21 mouse cellular contexts compared by ENCODE assay signal in the genomic region with DNA sequence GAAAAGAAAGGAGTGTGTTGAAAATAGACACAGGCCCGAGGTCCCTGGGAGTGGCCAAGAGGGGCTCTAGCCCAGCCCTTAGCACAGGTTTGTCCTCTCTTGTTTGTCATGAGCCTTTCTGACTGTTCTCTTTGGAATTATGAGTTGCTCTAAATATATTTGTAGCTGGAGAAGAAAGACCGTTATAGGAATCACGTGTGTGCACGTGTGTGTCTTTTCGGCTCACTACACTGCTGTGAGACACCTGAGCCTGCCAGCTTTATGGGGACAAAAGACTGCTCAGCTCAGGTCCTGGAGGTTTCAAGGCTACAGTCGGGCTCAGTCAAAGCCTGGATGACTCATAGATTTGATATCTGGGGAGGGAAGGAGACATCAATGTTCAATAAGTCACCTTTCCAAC.
DNase-seq lines count a peak whose midpoint lies in the region; ATAC-seq and TF ChIP-seq lines count a peak whose summit lies in the region.
"Had no signal": no experiment of that assay in that cellular context is flagged by ENCODE, and none has a peak within 500 bp of the region (broad histone marks: within the 10 kb centered on the region; RNA-seq: fewer than 3 reads in every experiment).

No protein-coding gene starts in this region.

- no peak for ATAC-seq in monocyte, adult 5-6 weeks (replicated peaks; ENCODE audit: insufficient number of reproducible peaks, low FRiP score, low TSS enrichment, poor library complexity, severe bottlenecking)
- ATAC-seq in midbrain, embryonic 13.5 days, result no peak
- ATAC-seq: activated CD4-positive, CD25-positive, alpha-beta regulatory T cell, adult 4 months; forebrain, embryonic 13.5 days; forebrain, embryonic 15.5 days; Patski had no signal

- no peak for DNase-seq in layer of hippocampus, adult 2 months (ENCODE audit: low spot score in 2 of 2)
- DNase-seq in layer of hippocampus, postnatal 25 days (ENCODE audit: extremely low spot score in 1 of 2, low spot score in 1 of 2), result no peak
- no peak for DNase-seq in CH12.LX (ENCODE audit: extremely low read depth)
- peak; percentile 52 for DNase-seq in brain, adult 2 months (ENCODE audit: low read depth, low spot score)
- DNase-seq: adrenal gland, postnatal 10 days; adrenal gland, postnatal 25 days; cerebellum, adult 11 months; cerebellum, adult 18-20 months; cerebellum, adult 8-10 months; cerebellum, adult 9-11 months; forebrain, postnatal 0 days had no signal

- TF ChIP-seq POLR2A in CH12.LX (IDR thresholded peaks at IDR 0.05; ENCODE audit: low read depth, low read length), result no peak
- TF ChIP-seq POLR2A in olfactory bulb, adult 2 months (IDR thresholded peaks at IDR 0.05; ENCODE audit: insufficient read depth, low read depth, low read length), result no peak

- WGBS in olfactory bulb, adult 2 months, result 59% methylated on average over 6 of the region's 6 CpGs
- 87% methylated on average over 6 of the region's 6 CpGs for WGBS in midbrain, embryonic 13.5 days

- dilution Hi-C loops in CH12.LX (cut with MboI; ENCODE audit: extremely low pct_ligation_motif_present, extremely low pct_unique_long_range_greater_than_20kb, low sequenced_read_pairs), result no loop called here

- no peaks in the 10 kb centered on the region for H3K36me3 ChIP-seq in CH12.LX (replicated peaks in 1 of 2; ENCODE audit: control insufficient read depth in 1 of 2, insufficient read depth in 1 of 2, low read length in 1 of 2)
- no peaks in the 10 kb centered on the region for H3K36me3 ChIP-seq in midbrain, embryonic 13.5 days
- H3K36me3 ChIP-seq: embryonic facial prominence, embryonic 10.5 days; embryonic facial prominence, embryonic 12.5 days; forebrain, embryonic 15.5 days; G1E had no signal

- peak overlapping the region; percentile 92 for H3K27ac ChIP-seq in layer of hippocampus, adult 2 months
- no peak overlapping the region for H3K27ac ChIP-seq in CH12.LX (ENCODE audit: insufficient read depth, low read depth)
- H3K27ac ChIP-seq in olfactory bulb, adult 2 months (ENCODE audit: insufficient read depth, low read depth, low read length), result peak overlapping the region; percentile 3; the same call in 1 of the 2 replicates
- no peak overlapping the region for H3K27ac ChIP-seq in midbrain, embryonic 13.5 days
- H3K27ac ChIP-seq: embryonic facial prominence, embryonic 10.5 days; embryonic facial prominence, embryonic 12.5 days; forebrain, embryonic 13.5 days; forebrain, embryonic 15.5 days had no signal

- TF ChIP-seq CTCF in layer of hippocampus, adult 2 months (conservative IDR thresholded peaks at IDR 0.05), result no peak
- TF ChIP-seq CTCF in CH12.LX (conservative IDR thresholded peaks at IDR 0.05 in 1 of 2, IDR thresholded peaks at IDR 0.05 in 1 of 2; ENCODE audit: low read depth in 2 of 2, low read length in 2 of 2), result no peak
- no peak for TF ChIP-seq CTCF in olfactory bulb, adult 2 months (IDR thresholded peaks at IDR 0.05; ENCODE audit: insufficient read depth, low read depth, low read length)

- H3K79me2 ChIP-seq in CH12.LX (replicated peaks; ENCODE audit: control insufficient read depth, extremely low read depth, insufficient read depth, poor library complexity, severe bottlenecking), result no peaks in the 10 kb centered on the region

- in situ Hi-C loops in CH12.LX (cut with MboI; ENCODE audit: low pct_ligation_motif_present, low pct_unique_long_range_greater_than_20kb, low sequenced_read_pairs), result no loop called here

- peaks cover 90% of the 10 kb centered on the region for H3K27me3 ChIP-seq in CH12.LX (replicated peaks)
- H3K27me3 ChIP-seq in midbrain, embryonic 13.5 days, result no peaks in the 10 kb centered on the region
- H3K27me3 ChIP-seq: embryonic facial prominence, embryonic 12.5 days; forebrain, embryonic 13.5 days; forebrain, embryonic 15.5 days; Patski had no signal

- TF ChIP-seq RAD21 in CH12.LX (IDR thresholded peaks at IDR 0.05; ENCODE audit: low read depth, low read length), result no peak

- no peak for TF ChIP-seq EP300 in CH12.LX (IDR thresholded peaks at IDR 0.05; ENCODE audit: low read length)

- H3K4me2 ChIP-seq in CH12.LX (ENCODE audit: insufficient read depth, low read depth, poor library complexity, severe bottlenecking), result no peak overlapping the region
- no peak overlapping the region for H3K4me2 ChIP-seq in midbrain, embryonic 13.5 days (replicated peaks)
- H3K4me2 ChIP-seq: embryonic facial prominence, embryonic 12.5 days; forebrain, embryonic 13.5 days; forebrain, embryonic 15.5 days had no signal

- H3K9ac ChIP-seq in CH12.LX (ENCODE audit: insufficient read depth, low read depth), result no peak overlapping the region
- no peak overlapping the region for H3K9ac ChIP-seq in midbrain, embryonic 13.5 days (replicated peaks)
- H3K9ac ChIP-seq: embryonic facial prominence, embryonic 12.5 days; forebrain, embryonic 13.5 days; forebrain, embryonic 15.5 days; forebrain, postnatal 0 days had no signal

- no peaks in the 10 kb centered on the region for H3K9me3 ChIP-seq in CH12.LX (replicated peaks; ENCODE audit: low read length)
- no peaks in the 10 kb centered on the region for H3K9me3 ChIP-seq in midbrain, embryonic 13.5 days
- H3K9me3 ChIP-seq: embryonic facial prominence, embryonic 10.5 days; embryonic facial prominence, embryonic 12.5 days; forebrain, embryonic 13.5 days; forebrain, embryonic 15.5 days; G1E had no signal

- no peaks in the 10 kb centered on the region for H3K4me1 ChIP-seq in CH12.LX (ENCODE audit: control insufficient read depth in 1 of 2, insufficient read depth in 2 of 2)
- H3K4me1 ChIP-seq in olfactory bulb, adult 2 months (ENCODE audit: control insufficient read depth, insufficient read depth, low read length), result peaks cover 53% of the 10 kb centered on the region
- H3K4me1 ChIP-seq in midbrain, embryonic 13.5 days (replicated peaks), result no peaks in the 10 kb centered on the region
- H3K4me1 ChIP-seq: embryonic facial prominence, embryonic 10.5 days; embryonic facial prominence, embryonic 12.5 days; forebrain, embryonic 13.5 days; forebrain, embryonic 15.5 days had no signal

- no peak overlapping the region for H3K4me3 ChIP-seq in layer of hippocampus, adult 2 months
- H3K4me3 ChIP-seq in CH12.LX (replicated peaks in 1 of 3; ENCODE audit: low read depth in 2 of 3, low read length in 2 of 3, poor library complexity in 1 of 3), result no peak overlapping the region
- H3K4me3 ChIP-seq in olfactory bulb, adult 2 months (ENCODE audit: insufficient read depth, low read depth, low read length), result no peak overlapping the region
- H3K4me3 ChIP-seq in midbrain, embryonic 13.5 days (replicated peaks), result no peak overlapping the region
- H3K4me3 ChIP-seq: embryonic facial prominence, embryonic 10.5 days; embryonic facial prominence, embryonic 12.5 days; forebrain, embryonic 13.5 days; forebrain, embryonic 15.5 days had no signal

TF ChIP-seq in CH12.LX, 34 proteins besides CTCF, POLR2A, EP300 and RAD21:
- TF ChIP-seq BHLHE40 (IDR thresholded peaks at IDR 0.05; ENCODE audit: low read depth, low read length) (0 out of 2 replicates have a peak, but pooled peaks have one; percentile 22), ZMIZ1 (IDR thresholded peaks at IDR 0.05; ENCODE audit: low read depth, low read length) (no peak)
TF ChIP-seq in CH12.LX: peak in this region for 1.

Comparison
In these comparisons a context has a peak if more than half of its experiments do, and no peak if none do; other contexts are left out.
1. H3K27ac ChIP-seq: peak in layer of hippocampus, adult 2 months (single experiment) and olfactory bulb, adult 2 months (single experiment); none in CH12.LX (single experiment) and midbrain, embryonic 13.5 days (single experiment).